Mouse (Mus musculus): ENCODE results near the gene Klrb1.

Klrb1 gene

GRCm38 (mm10) chr6:128734896-128735295, 12.0 kb upstream of the Klrb1 start:
- DNase-seq (ENCODE audit: low read depth, low spot score), result no peak

- DNase-seq (ENCODE audit: low read depth, low spot score), result no peak
Observed at GRCm38 (mm10) chr6:128733908-128734679, 11.2 kb upstream of the Klrb1 start.

- DNase-seq (ENCODE audit: low read depth, low spot score), result no peak
Observed at GRCm38 (mm10) chr6:128732032-128732431, 9.2 kb upstream of the Klrb1 start.

- DNase-seq (ENCODE audit: low read depth, low spot score), result no peak
Observed at GRCm38 (mm10) chr6:128701691-128702090, 21.2 kb downstream of the Klrb1 start.

- no peak for DNase-seq (ENCODE audit: low read depth, low spot score)
Observed at GRCm38 (mm10) chr6:128679574-128679973, 43.3 kb downstream of the Klrb1 start.

GRCm38 (mm10) chr6:128669936-128670335, 52.9 kb downstream of the Klrb1 start:
- DNase-seq (ENCODE audit: low read depth, low spot score), result no peak

GRCm38 (mm10) chr6:128662206-128662605, 60.7 kb downstream of the Klrb1 start, which contains the start of gene Clec2h:
Gene Clec2h (plus strand): TSS chr6:128662385.
- DNase-seq (ENCODE audit: low read depth, low spot score), result no peak

- DNase-seq (ENCODE audit: low read depth, low spot score), result no peak
Observed at GRCm38 (mm10) chr6:128661249-128661648, 61.6 kb downstream of the Klrb1 start.

All from telencephalon, adult 2 months (tissue).